Mouse (Mus musculus) ES-Bruce4 (cell line): ENCODE results near the gene Nicn1.

Experiments
- CTCF ChIP-seq: IDR thresholded peaks from one replicate; pipeline ENCODE4 v1.8.1; 2011; ENCODE audit warnings: low read depth, low read length
- EP300 ChIP-seq: IDR thresholded peaks from 2 replicates; pipeline ENCODE4 v1.6.1; 2011; ENCODE audit warnings: low read depth, low read length; ENCODE audit not compliant: insufficient read depth
- POLR2A ChIP-seq: IDR thresholded peaks from one replicate; pipeline ENCODE4 v1.8.1; 2011; ENCODE audit warnings: low read length; ENCODE audit not compliant: insufficient read depth

- no peak for TF ChIP-seq CTCF
- peak; percentile 98 for TF ChIP-seq POLR2A
- TF ChIP-seq EP300 = peak; percentile 91
These were observed 48.9 kb downstream of the Nicn1 start, which contains the start of gene Gpx1 for GRCm38 (mm10) chr9:108338886-108339781.
